1 mouse cellular context compared by ENCODE assay signal in the genomic region with DNA sequence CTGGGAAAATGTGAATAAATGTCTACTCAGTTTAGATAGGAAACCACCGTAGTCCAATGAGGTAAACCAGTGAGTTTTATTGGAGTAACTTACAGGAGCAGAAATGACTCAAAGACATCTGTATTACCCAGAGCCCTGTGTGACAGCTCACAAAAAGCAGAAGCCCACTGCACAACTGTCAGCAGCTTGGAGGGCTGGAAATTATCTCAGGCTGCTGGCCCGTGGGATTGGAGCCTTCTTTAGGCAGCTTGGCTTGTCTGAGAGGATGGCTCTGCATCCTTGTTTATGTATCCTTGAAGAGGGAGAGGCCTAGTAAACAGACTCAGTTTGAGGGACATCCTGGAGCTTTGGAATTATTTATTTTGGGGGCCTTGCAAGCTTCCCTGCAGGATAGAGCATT.
A peak's percentile ranks its signal among the peaks of the same experiment; 100 is the strongest.
TF ChIP-seq lines count a peak whose summit lies in the region.

No protein-coding gene starts in this region.

TF ChIP-seq in MEL, 35 proteins besides CTCF, POLR2A, EP300 and RAD21 (continued from another document):
- no peak for TF ChIP-seq RCOR1 (IDR thresholded peaks at IDR 0.05; ENCODE audit: low read depth, low read length)
- peak; percentile 40; the same call in 1 of the 2 replicates for TF ChIP-seq MXI1 (IDR thresholded peaks at IDR 0.05; ENCODE audit: low read depth, low read length)
